Mouse (Mus musculus) 416B (cell line): ENCODE data around the gene Gm36864.

Experiments used
- DNase-seq: peaks from one replicate; pipeline ENCODE4 v3.0.0; 2011; ENCODE audit warnings: low read depth

The Gm36864 gene

GRCm38 (mm10) chr7:44257278-44257677 lies 21.3 kb downstream of the Gm36864 start, which contains the start of gene Acp4:
Gene Acp4 (minus strand): TSS chr7:44257378.
- DNase-seq: no peak

- DNase-seq: no peak
These were observed 24.4 kb downstream of the Gm36864 start for GRCm38 (mm10) chr7:44260410-44260809.

GRCm38 (mm10) chr7:44261147-44261546 lies 25.2 kb downstream of the Gm36864 start, which contains the start of gene Gm15517:
Gene Gm15517 (plus strand): TSS chr7:44261447.
- no peak for DNase-seq

- DNase-seq: peak; percentile 91
These were observed 27.0 kb downstream of the Gm36864 start for GRCm38 (mm10) chr7:44262791-44263643.

DNA sequence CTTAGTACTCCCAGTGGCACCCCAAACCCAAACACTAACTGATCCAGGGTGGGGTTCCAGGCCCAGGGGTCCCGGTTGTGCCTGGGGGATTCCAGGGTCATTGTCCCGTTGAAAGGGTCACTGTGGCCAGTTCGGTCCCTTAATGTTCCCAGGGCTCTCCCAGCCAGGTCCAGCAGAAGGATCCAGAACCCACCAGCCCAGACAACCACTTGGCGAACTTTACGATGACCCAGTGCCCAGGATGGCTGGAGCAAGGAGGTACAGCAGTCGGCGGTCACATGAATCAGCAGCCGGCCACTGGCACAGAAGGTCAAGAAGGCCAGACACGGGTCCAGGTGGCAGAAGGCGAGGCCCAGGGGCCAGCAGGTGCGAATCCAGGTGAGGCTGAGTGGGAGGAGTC lies 32.1 kb downstream of the Gm36864 start:
- DNase-seq: no peak

DNA sequence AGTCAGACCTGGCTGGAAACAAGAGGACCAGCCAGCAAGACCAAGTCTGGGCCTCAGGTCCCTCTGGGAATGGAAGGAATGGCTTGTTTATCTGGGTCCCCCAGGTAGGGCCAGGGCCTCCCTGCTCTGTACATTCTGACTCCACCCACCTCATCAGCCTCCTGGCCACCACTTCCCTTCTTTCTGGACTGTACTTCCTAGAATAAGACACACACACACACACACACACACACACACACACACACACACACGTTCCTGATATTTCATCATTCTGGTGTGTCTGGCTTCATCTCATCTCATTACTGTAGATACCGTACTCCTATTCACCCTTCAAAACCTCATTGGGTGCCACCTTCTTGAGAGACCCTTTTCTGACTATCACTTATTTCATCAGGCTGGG lies 33.4 kb downstream of the Gm36864 start:
- peak; percentile 57 for DNase-seq

- peak; percentile 44 for DNase-seq
These were observed 35.3 kb downstream of the Gm36864 start for GRCm38 (mm10) chr7:44271309-44271708.

DNA sequence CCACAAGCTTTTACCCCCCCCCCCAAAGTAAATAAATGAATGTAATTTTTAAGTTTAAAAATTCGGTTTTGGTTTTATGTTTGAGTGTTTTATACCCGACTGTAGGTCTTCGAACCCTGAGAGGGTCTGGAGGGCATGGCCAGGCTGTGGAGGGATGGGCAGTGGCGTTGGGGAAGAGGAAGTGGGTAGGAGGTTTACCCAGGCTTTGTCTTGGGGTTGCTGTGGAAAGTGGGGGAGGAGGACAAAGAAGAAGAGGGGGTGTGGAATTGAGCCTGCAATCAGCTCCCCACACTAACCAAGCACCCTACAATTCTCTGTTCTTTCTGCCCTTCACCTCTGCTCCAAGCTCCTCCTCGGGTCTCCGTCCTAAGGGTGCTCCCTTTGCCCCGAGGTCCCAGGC lies 36.6 kb downstream of the Gm36864 start:
- DNase-seq: peak; percentile 19

- DNase-seq: no peak
These were observed 37.5 kb downstream of the Gm36864 start for GRCm38 (mm10) chr7:44273446-44273845.

- DNase-seq: no peak
These were observed 38.1 kb downstream of the Gm36864 start for GRCm38 (mm10) chr7:44274096-44274495.

DNA sequence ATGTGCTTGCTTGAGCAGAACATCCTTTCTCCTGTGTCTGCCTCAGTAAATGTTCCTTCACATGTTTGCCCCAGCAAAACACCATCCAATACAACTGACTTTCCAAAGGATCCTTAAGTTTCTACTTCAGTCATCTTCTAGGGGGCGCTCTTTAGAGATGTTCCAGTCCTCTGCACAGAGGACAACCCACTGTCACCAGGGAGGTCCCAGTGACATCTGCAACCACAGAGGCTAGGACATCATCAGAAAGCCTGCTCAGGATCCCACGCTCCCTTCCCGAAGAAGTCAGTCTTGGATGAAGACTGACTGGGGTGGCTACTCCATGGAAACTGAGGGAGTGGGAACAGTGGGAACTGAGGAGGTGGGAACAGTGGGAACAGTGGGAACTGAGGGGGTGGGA lies 39.6 kb downstream of the Gm36864 start:
- peak; percentile 23 for DNase-seq

- no peak for DNase-seq
These were observed 40.7 kb downstream of the Gm36864 start for GRCm38 (mm10) chr7:44276461-44277249.

GRCm38 (mm10) chr7:44277250-44277622 lies 41.3 kb downstream of the Gm36864 start:
- DNase-seq: peak; percentile 77

- DNase-seq: peak; percentile 59
These were observed 45.0 kb downstream of the Gm36864 start for GRCm38 (mm10) chr7:44280959-44281358.

DNA sequence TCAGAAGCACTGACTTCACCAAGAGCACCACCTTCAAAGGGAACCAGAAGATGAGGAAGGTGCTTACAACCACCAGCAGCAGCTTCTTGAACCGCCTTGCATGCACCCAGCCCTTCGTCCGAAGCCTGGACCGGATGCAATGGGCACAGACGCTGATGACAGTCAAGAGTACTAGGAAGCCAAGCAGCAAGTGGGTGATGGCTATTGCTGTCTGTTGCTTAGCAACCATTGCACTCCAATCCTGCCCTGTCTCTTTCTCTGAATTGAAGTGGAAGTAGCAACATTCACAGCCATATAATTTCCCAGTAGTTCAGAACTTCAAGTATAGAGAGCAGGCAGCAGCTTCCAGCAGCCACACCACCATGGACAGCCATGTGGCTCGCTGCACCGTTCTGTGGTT lies 45.6 kb downstream of the Gm36864 start:
- no peak for DNase-seq

DNA sequence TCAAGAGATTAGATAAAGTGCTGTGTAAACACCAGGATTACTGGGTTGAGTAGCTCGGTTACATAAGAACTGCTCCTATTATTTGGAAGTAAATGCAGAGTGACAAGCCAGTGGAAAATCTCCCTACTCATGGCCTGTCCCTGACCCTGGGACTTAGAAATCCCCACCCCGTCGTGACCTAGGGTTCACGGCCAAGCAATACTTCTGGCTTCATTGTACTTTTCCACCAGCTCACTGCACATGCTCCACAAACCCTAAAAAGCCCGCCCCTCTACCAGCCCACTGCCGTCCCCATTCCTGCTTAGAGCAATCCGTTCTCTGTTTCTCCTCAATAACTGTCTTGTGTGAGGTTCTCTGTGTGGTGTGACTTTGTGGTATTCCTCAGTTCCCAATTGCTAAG lies 51.8 kb downstream of the Gm36864 start:
- DNase-seq: no peak

DNA sequence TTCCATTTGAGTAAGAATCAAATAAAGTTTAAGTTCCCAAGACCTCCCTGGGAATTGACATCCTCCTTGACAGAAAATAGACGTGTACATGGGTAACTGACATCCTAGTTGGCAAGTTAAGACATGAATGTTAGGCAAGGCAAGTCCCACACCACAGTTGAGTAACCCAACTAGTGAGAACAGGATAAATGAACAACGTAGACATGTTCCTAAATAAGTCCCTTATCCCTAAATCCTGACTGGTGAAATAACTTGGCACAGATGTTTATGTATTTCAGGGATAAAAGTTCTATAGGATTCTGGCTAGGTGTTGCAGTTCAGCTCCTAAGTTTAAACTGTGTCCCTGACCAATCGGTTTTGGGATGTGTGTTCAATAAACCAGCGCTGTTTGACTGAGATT lies 55.0 kb downstream of the Gm36864 start:
- DNase-seq: no peak

DNA sequence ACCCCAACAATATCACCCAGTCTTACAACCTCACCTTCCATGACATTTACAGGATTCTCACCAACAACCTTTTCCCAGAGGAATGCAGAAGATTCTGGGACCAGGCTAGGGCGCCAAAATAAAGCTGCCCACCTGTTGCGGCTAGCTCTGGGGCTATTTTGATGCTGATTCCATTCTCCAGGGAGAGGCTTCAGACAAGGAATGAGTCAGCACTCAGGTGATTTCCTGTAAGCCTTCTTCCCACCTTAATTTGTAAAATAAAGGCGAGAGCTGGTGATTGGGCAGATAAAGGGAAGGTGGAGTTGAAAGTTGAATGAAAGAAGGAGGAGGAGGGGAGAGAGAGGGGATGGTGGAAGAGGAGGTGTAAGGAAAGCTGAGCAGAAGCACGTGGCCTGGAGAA lies 55.4 kb downstream of the Gm36864 start:
- no peak for DNase-seq
